Mouse (Mus musculus): ENCODE data around the gene Sept9. TPM values are rescaled to one million over a fixed set of nuclear protein-coding genes. Genes with fewer than 3 reads are reported as not detected.

The Sept9 gene
- total RNA-seq, 2 experiments from 2014 or later: 115 to 146 TPM

DNA sequence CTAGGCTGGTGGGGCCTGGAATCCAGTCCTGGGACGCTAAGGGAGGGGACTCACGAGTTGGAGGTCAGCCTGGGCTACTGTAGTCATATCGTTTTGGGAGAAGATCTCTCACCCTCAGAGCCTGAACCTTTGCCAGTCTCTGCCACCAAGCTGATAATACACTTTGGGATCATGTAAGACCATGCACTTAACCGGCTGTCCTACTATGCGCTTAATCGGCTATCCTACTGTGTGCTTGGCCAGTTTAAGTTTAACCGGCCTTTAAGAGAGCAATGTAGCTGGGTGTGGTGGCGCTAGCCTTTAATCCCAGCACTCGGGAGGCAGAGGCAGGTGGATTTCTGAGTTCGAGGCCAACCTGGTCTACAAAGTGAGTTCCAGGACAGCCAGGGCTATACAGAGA, 173.1 kb downstream of the Sept9 start:
- DNase-seq: no peak

DNA sequence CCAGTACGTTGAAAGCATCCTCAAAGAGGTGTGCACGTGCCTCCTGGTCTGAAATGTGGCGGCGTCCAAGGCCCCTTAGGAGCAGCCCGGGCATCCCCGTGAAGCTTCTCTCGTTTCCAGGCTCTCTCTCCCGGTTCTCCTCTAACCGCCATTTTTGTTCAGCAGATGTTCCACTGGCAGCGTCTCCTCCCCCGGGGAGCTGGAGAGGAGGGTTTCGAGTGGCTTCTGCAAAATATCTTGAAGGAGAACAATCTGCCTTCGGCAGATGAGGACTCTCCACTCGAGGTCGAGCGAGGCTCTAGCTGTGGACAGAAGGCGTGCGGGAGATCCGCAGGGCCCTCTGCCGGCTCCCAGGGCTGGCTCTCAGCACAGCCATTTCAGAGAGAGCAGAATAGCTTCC, 173.7 kb downstream of the Sept9 start:
- no peak for DNase-seq

DNA sequence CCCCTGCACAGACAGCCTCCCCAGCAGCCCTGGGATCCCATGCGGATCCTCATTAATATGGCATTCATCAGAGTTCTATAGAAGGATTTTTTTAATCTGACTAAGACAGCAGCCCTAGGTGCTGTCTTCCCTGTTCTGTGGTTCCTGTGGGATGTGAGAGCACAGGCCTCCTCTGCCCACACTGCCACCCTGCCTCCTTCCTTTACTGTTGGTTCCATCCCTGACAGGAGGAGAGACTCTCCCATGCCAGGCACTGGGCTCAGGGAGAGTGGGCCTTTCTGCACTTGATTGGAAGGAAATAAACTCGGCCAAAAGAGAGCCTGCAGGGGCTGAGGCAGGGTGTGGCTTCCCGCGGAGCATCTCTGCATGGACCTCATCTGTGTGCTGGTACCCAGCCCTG, 174.4 kb downstream of the Sept9 start:
- no peak for DNase-seq

DNA sequence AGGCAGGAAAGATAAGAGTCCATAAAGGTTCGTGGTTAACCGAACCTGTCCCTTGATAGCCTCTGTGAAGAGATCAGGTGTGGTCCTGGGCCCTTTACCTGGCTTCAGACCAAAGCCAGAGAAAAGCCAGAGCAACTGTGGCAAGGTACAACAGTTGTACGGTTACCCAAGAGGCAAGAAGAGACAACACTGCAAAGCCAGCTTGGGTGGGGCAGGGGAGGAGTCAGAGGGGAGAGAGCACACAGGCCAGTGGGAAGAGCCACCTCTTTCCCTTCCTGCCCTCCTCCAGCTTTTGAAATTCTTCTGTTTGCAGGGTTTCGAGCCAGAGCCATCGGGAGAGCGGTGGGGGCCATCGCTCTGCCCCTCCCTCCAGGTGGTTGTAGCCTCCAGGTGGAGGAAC, 174.8 kb downstream of the Sept9 start:
- no peak for DNase-seq

DNA sequence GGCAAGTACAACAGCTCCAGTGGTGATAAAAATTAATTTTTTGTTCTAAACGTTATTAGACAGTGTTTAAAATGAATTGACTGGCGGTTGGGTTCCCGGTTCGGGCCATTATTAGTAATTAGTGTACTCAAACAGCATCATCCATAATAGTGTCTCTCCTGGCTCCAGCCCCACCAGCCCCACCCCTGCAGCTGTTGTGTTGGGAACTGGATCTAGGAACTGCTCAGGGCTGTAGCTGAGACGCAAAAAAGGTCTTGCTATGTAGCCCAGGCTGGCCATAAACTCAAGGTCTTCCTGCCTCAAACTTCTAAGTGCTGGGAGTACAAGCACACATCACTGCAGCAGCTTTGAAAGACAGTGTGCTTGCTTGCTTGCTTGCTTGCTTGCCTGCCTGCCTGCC, 180.3 kb downstream of the Sept9 start:
- no peak for DNase-seq

DNA sequence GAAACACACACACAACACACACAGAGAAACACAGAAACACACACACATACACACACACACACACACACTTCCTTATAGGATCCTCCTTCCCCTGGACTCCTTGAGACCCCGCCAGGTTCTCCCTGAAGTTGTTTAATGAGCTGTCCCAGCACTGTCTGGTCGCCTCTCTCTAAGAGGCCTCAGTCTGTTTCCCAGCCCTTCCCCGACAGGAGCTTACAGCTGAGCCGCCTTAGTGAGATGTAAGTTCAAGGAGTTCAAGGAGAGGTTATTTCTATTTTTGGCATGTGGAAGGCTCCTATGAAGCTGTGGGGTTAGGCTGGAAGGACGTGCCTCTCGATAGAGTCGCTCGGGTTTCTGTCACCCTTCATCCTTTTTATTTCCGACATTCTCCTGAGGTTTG, 184.8 kb downstream of the Sept9 start:
- no peak for DNase-seq

DNA sequence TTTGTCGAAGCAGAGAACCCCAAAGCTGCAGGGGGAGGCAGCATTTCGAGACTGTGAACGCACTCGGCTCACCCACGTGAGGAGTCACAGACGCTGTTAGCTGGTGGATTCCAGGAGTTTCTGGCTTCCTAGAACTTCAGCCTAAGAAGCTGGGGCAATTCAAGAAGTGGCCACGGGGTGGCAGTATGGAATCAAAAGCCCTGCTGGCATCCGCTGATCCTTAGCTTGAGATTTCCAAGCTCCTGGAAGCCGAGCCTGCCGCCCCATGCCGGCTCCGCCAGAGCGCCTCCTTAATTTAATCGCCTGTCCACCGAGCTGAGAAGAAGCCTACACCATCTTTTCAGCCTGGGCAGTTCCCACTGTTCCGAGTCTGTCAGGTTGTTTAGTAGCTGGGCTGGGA, 185.4 kb downstream of the Sept9 start:
- DNase-seq: peak; percentile 95

DNA sequence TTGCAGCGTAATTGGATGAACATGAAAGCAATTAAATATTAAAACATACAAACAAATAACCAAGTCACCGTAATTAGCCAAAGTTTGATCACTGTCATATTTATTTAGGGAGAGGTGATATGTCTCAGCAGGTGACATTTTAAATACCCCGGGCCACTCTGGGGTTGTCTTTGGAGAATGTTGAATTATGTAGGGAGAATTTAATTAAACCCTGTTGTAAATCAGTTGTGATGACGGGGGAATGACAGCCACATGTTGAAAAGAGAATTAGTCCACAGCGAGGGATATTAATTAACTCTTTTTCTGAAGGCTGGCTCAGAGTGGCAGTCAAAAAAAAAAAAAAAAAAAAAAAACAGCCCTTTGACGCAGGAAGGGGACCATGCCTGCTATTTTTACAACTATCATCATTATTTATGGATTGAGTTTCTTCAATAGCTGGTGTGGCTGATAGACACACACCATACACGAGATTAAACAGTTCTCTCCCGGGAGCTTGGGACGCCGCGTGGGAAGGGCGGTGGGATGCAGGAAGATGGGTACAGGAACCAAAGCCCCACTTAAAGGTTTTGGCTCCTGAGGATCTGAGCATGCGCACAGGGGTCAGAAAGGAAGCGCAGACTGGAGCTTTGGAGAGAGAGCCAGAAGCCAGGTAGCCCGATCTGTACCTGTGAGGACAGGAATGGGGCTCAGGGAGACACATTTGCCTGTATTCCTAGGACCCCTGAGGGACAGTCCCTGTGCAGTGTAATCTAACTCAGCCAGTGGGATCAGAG, 186.1 kb downstream of the Sept9 start:
- no peak for DNase-seq

DNA sequence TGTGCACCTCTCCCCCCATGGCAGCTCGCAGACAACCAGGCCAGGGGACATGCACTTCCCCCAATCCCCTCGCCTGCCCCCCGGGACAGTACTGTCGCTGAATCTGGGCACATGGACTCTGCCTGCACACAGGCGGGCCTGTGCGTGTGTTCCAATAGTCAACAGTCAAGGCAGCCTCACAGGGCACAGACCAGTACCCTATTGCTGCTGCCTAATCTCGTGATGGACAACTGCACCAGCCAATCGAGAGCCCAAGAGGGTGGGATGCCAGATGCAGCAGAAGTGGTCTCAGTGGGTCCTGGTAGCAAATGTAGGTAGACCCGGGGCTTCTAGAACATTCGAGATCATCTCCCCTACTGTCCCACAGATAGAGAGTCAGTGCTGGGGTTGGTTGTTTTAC, 187.8 kb downstream of the Sept9 start:
- no peak for DNase-seq

DNA sequence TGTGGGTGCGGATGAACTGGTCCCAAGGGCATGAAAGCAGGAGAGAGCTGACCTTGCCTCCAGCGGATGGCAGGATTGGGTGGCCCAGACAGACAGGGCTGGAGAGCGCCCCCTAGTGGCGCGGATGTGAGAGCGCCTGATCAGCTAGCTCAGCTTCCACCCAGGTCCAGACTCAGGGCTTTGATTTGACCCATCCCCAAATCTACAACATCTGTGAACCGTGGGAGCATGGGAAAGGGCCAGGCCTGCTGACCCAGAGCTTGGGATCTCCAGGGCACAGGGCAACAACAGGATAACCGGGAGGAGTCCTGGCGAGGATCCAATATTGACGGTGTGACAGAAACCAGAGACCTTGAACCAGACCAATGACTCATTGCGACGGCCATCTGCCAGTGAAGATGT, 190.5 kb downstream of the Sept9 start:
- peak; percentile 88 for DNase-seq

DNA sequence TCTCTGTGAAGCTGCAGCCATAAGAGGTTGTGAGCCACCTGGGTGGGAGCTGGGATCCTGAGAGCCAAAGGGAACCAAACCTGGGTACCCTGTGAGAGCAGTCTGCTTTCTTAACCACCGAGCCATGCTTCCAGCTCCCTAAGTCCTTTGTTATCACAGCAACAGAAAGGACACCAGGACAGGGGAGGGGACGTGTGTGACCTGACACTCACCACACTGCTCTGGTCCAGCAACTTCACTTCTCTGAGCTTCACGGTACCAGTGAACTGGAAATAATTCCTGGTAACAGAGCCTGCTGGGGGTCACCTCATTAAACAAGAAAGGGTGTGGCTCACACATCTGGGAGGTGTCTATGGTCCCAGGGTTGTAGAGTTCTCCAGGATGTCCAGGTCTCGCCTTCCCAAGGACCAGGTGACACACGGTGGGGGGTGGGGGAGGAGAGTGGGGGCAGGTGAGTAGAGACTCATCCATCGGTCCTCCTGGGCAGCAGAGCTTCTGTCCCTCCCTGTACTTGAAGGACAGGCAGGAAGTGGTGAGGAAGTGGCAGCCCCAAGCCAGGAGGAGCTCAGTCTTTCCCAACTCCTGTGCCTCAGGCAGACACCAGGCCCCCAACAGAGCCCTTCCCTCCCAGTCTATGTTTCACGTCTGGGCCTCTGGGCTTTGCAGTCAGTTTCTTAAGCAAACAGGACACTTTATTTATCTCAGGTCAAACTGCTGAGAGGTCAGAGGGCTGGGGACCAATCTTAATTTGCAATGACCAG, 191.5 kb downstream of the Sept9 start:
- no peak for DNase-seq

DNA sequence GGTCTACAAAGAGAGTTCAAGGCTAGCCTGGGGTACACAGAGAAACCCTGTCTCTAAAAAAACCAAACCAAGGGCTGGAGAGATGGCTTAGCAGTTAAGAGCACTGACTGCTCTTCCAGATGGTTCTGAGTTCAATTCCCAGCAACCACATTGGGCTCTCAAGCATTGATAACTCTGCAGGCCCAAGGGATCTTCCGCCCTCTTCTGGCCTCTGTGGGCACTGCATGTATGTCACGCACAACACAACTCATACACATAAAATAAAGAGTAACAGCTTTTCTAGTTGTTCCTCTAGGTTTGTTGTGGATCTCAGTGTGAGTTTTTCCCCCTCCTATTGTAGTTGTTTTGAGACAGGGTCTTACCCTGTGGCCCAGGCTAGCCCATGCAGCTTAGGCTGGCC, 192.8 kb downstream of the Sept9 start:
- DNase-seq: peak; percentile 20

DNA sequence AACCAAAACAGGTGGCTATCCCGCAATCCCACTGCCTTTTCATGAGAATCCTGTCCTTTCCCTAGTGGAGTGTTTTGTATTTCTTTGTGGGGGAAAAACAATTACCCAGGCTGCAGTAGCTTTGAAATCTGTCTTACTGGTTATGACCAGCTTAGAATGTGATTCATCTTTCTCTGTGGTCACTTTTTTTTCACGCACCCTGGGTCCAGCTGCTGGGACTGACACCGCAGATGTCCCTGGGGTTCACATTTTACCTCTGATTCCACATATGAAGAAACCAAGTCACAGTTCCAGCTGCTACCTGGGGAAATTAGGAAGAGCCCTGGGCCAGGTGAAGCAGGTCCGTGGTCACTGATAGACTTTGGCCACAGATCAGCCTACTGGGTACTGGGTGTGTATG, 194.3 kb downstream of the Sept9 start:
- no peak for DNase-seq

DNA sequence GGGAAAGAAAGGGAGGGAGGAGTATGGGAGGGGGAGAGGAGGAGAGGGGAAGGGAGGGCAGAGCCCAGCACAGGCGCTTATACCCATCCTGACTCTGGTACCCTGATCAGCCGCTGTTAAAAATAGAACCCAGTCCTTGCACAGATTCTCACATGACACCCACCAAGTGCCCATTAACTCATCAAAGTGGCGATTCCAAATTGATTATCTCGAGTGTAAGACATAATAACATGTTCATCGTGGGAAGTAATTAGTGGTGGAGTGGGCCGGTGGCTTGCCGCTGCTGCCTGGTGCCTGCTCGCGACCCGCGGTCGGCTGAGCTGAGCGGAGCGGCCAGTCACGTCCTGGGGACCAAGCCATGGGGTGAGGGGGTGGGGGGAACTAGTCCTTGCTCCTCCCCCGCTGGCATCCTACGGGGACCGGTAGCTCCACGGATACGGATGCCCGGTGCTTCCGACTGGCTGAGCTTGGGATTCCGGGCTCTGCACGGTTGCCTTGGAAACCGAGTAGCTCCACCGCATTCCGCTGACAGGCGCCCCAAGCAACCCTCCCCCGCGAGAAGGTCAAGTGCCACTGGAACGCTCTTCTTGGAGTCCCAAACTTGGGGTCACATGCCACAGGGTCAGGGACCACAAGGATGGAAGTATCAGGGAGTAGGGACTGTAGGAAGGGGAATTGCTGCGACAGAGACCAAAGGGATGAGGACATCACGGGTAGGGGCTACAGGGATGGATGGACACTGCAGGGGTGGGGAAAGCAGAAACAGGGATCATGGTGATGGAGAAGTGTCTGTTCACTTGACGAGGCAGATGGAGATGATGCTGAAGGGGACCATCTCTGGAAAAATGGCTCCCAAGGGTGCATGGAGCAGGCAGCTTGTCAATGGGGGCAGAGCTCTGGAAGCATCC, 195.0 kb downstream of the Sept9 start:
- DNase-seq: no peak

DNA sequence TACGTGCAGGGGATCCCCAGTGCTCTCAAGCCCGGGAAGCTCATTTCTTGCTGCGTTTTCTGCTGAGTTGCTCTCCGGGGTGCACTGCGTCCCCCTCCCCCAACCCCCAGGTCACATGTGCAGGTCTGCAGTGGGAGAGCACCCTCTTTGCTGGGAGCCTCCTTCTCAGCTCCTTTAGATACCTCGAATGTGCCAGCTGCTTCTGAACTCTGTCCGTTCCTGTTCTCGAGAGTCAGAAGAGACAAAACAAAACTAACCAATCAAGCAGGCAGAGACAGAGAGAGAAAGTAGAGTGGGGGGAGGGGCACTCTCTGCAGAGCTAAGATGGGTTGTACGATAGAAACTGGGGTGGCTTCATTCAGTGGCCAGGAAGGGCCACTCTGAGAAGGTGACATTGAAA, 195.8 kb downstream of the Sept9 start:
- no peak for DNase-seq

DNA sequence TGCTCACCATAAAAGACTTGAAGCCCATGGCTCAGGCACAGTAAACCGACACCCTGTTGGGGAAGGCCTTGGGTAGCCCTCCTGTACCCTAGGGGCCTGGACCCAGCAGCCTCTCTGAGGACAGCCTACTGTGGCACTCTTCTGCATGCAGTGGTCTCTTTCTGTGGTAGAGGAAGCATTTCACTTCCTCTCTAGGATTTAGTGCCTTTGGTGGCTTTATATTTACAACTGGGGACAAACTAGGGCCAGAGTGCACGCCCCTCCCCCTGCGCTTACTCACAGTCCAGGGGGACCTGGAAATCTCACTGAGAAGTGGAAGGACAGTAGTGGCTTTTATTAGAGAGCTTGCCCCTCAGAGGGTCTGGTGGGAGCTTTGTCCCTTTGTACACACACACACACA, 197.5 kb downstream of the Sept9 start:
- no peak for DNase-seq

DNA sequence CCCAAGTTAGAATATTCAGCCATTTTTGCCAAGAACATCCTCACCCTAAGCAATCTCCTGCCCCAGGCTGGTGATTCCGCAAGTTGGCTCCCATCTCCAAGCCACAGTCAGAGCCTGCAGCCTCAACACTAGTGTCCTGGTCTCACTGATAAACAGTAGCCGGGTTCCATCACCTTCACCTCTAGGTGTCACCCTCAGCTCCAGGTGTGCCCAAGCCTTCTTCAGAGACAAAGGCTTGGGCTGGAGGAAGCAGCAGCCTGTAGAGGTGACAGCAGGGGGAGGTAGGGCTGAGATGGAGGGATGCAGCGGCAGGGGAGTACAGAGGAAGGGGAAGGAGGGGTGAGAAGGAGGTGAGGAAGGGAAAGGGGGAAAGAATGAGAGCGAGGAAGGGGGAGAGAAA, 198.3 kb downstream of the Sept9 start:
- DNase-seq: no peak

DNA sequence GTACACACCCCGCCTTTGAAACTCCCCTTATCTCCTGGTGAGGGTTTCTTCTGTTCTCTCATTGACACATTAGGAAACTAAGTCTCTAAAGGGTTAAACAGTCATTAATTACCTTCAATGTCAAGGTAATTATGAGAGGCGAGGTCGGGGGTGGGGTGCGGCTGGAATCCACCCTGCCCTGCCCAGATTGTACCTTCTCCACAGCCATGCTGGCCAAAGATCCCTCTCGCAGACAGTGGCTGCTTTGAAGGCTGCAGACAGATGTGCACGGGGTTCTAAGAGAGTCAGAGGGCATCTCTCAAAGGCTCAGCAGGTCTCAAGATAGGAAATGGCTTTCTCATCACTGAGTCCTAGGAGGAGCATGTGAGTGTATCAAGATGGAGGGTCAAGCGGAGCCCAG, 198.7 kb downstream of the Sept9 start:
- DNase-seq: no peak

DNA sequence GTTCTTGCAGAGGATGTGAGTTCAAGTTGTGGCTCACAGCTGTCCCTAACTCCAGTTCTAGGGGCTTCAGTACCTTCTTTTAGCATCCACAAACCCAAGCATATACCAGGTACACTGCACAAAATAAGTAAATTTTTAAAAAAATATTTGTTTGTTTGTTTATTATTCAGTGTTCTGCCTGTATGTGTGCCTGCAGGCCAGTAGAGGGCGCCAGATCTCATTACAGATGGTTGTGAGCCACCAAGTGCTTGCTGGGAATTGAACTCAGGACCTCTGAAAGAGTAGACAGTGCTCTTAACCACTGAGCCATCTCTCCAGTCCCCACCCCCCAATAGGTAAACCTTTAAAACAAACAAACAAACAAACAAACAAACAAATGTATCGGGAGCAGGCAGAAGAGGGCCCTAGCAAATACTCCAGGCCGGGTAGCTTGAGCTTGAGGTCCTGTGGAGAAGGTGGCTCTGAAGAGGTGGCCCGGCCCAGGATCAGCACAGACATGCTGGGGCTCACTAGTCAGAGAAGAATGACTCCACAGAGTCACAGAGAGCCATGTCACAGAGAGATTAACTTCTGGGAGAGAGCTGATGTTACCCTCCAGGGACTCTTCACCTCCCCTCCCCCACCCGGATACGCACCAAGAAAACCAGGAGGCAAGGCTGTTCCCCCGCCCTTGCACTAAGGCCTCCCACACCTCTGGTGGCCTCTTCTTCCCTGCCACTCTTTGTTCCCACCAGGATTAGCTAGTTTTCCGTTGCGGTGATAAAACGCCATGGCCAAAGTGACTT, 202.3 kb downstream of the Sept9 start:
- no peak for DNase-seq

DNA sequence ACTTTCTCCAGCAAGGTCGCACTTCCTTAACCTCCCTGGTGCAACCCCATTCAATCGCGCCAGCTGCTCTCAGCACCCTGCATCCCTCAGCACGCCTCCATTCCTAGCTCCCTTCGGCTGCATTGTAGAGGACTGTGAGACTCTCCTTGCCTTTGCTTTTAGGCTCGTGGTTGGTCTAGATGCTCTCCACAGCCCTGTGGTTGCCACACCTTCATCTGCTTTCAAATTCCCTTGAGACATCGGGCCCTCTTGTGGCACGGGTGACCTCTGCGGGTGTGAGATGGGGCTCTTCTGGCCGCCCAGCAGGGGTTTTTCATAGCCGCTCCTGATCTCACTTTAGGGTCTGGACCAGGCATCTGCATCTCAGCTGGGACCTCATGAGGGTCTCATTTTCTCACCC, 203.1 kb downstream of the Sept9 start:
- DNase-seq: no peak

DNA sequence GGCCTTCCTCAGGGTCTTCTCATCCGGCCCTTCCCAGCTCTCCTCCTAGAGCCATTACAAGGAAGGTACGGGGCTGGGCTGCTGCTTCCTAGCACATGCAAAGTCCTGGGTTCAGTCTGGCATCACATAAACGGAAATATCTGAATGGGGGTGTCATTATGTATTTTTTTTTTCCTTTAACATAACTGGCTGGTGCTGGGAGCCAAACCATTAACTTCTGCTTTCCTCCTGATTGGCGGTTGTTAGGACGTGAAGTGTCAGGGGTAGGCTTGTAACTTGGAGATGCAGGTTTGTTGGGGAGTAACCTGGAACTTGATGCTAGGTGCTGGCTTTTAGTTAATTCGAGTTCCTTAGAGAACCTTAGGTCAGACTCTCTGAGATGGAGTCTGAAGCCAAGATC, 203.6 kb downstream of the Sept9 start:
- DNase-seq: no peak

DNA sequence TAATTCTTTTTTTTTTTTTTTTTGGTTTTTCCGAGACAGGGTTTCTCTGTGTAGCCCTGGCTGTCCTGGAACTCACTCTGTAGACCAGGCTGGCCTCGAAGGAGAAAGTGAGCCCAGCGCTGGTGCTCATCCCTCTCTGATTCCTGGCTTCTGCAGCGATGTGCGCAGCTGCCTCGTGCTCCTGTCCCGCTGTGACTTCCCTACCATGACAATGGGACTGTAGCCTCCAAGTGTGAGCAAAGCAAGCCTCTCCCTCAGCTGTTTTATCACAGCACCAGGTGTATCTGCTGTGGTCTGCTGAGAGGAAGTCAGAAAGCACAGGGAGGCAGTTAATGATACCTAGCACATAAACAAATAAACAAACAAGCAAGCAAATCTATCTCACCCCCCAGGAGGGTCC, 204.3 kb downstream of the Sept9 start:
- no peak for DNase-seq
